Mouse (Mus musculus) erythroblast, adult 5-6 weeks (primary cell): ENCODE results near the gene Rsad2. TPM values are rescaled to one million over a fixed set of nuclear protein-coding genes. Genes with fewer than 3 reads are reported as not detected.

ENCODE experiments used
- ATAC-seq: replicated peaks from 2 replicates; pipeline ENCODE4 v1.8.0; 2016; ENCODE audit warnings: moderate number of reproducible peaks, mild to moderate bottlenecking, moderate TSS enrichment, inconsistent platforms; ENCODE audit not compliant: poor library complexity, low FRiP score, severe bottlenecking
- total RNA-seq, 2 experiments: library from RNA; stranded (forward) in 1 of 2; stranded (reverse) in 1 of 2; fragments of 150-400 nt in 1 of 2; fragments of 200-764, 138-1000 nt in 1 of 2; gene quantifications; 2 replicates each; pipeline versions ENCODE4 v1.2.3 to v1.2.4; 2015 to 2017; ENCODE audit warnings: low replicate concordance in 2 of 2

Gene Rsad2
- total RNA-seq, 2 experiments from 2014 or later, result 1,174 to 1,630 TPM

DNA sequence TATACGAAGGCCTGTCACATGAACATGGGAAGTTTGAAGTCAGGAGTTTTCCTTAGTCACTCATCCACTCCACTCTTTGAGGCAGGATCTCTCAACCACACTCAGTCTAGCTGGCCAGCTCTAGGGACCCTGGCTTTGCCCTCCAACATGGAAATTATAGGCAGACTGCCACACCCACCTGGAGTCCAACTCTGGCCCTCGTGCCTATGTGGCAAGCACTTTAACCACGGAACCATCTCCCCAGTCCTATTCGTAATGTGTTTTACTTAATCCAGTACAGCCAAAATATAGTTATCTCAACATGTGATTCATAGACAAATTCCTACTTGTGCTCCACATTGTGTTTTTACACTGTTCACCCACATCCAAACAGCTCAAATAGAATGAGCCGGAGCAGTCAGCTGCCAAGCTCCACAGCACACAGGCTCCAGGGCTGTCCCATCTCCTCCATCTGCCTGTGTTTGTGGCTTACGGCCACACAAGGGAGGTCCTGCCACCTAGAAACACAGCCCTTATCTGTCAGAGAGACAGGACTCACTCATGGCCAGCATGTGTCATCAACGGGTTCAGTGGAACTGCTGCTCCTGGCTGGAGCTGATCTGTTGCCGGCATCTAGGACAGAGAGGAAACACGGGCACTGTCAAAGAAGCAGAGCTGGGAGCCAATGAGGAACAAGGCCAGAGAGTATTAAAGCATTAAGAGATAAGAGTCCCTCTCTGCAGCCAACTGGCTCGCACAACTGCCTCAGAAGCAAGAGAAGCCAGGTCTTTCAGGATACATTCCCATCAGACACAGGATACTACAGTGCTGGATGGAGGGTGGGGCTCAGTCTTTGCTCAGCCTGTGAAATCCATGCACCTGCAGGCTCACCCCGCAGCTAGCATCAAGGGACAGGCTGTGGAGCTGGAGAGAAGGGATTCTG is 51.2 kb downstream of the Rsad2 start:
- ATAC-seq, result no peak

DNA sequence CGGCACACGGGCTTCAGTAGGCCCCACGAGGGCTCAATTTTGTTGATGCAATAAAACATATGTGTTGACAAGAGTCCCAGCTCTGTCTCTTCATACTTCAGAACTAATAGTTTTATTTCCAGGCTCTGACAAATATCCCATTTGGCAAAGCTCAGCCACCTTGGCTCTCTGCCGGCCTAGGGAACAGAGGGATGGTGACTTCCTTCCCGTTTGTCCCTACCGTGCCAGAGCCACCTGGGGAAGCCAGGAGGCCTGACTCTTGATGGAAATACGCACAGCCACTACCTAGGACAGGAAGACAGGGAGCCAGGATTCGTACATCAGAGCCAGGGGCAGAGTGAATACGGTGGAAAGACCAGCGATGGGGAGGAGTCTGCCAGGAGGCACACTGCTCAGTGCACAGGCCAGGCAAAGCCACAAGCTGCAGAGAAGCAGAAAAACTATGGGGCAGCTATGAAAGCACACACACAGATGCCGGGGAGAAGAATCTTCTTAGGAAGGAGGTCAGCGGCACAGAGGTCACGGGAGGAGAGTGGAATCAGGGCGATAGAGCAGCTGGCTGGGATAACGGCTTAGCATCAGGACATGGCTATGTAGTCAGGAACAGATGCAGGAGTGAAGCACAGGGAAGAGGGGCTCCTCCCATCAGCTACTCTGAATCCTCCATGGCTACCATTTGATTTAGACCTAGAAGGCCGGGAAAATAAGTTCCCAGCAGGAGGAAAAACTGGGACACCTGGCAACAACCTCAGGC is 52.7 kb downstream of the Rsad2 start:
- ATAC-seq, result no peak

DNA sequence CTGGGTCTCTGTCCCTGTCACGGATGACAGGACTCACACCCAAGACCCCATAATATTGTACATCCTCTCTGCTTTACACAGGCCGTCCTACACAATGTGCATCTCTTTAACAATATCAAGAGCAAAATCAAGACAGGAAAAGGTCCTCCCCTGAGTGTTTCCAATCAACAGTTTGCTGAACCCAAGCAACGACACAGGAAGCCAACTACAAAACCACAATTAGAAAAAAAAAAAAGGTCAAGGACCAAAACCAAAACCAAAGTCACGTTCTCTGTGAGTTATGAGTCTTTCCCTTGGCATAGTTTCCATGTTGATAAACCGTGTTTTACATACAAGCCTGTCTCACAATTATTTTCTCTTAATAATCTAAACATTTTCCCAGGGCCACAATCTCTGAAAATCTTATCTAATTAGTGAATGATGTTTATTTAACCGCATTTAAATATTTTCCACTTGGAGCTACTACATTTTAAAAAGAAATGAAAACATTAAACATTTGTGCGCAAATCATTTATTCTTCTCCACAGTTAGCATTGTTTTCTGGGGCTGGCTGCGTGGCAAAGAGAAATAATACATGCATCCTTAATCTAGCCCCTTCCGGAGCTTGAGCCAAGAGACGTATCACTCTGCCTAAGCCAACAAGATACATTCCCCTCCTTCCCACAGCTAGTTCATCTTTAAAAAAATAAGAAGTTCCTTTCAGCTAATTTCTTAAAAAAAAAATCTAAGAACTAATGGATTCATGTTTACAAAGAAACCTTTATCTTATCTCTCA is 54.4 kb downstream of the Rsad2 start:
- ATAC-seq, result no peak

DNA sequence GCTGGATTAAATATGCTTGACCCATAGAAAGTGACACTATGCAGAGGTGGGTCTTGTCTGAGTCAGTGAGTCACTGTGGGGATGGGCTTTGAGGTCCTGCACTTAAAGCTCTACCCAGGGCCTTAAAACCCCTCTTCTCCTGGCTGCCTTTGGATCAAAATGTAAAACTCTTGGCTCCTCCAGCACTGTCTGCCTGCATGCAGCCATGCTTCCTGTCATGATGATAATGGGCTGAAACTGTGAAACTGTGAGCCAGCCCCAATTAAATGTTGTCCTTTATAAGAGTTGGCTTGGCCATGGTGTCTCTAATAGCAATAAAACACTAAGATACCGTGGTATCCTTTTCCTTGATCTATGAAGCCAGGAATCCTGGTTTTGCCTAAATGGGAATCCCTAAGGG is 55.0 kb downstream of the Rsad2 start:
- no peak for ATAC-seq

DNA sequence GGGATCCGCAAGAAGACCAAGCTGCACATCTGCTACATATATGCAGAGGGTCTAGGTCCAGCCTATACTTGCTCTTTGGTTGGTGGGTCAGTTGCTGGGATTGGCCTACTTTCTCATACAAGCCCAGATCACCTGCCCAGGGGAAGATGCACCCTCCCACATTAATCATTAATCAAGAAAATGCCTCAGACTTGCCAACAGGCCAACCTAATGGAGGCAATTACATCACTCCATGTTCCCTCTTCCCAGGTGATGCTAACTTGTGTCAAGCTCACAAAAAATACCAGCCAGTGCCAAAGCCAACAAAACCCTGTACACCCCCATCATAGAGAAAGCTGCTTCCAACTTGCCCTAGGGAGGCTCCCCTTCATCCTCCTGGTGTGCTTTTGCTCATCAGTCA is 55.5 kb downstream of the Rsad2 start:
- ATAC-seq, result no peak

DNA sequence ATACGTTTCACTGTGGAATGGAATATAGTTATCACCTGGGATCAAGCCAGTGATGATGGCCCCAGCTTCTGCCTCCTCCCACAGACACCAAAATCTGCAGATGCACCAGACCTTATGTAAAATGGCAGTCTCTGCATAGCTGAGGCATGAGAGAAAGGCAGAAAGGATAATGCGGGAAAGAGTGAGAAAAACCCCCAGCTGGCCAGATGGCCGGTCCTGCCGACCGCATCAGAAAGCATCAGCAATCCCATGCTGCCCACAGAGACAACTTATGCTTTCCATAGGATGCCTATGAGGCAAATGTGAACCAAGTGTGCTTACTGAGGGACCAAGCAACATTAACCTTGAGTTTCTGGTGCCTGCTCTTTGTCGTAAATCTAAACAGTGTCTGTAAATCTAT is 56.9 kb downstream of the Rsad2 start:
- no peak for ATAC-seq

DNA sequence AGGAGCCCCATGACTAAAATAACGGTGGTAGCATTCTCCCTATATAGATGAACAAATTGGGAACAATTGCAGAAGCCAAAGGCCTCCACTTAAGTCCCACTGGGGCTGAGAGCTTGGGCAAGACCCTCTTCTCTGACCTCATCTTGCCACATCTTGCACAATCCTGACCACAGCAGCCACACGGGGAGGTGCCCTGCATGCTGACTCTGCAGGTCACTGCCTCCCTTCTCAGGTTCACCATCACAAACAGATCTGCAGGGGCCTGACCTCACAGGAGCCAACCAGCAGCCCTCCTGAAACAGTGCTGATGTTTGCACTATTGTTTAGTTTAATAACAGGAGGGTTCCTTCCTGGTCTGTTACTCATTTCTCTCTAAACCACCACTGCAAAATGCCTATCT is 57.7 kb downstream of the Rsad2 start:
- ATAC-seq, result no peak

DNA sequence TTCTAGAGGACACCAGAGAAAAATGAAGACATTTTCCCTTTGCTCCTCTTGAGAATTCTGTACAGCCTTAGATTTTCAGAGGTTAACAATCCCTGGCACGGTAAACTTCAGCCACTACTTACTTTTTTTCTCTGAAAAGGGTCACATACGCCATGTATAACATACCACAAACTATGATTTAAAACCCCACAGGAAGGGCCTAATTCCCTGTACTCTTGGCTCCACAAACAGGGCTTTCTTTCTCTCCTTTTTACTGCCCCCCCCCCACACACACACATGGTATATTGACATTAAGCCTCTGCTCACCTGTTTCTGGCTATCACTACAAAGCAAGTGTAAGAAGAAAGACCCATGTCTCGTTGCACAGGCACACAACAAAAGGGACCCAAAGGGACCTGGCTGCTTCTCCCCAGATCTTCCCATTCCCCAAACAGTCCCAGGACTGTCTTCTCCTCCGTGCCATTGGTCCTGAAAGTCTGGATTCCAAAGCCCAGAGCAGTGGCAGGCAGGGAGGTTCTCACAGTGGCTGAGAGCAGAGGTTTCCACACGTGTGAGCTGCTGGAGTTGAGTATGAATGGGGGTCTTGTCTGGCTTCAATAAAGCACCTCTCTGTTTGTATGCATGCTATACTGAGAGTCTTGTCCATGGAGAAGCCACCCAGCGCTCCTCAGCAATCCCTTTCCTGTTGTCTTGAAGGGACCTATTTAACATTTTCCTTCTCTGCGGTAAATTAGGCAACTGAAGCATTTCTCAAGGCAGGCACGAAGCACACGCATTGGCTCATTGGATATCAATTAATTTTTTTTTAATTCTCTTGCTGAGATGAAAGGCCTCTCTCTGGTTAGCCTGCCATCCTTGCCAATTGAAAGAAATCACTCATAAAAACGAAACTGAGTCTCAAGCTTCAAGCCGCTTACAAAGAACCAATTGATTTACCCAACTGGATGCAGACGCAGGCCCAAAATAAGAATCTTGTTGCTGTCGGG is 61.5 kb downstream of the Rsad2 start:
- no peak for ATAC-seq

DNA sequence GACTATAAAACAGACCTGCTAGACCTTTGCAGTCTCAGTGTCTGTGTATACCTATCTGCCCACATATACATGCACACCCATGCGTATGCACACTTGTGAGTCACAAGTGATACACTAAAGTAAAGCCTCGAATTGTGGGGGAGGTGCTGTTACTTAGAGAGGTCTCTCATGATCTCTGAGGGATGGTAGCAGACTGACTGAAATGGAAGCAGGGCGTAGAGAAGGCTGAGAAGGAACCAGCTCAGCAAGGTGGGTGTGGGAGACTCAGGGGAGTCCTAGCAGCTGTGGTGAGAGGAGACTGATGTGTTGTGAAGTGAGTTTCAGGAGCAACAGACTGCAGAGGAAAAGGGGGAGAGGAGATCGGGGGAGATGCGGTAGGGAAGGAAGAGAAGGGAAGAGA is 63.0 kb downstream of the Rsad2 start:
- no peak for ATAC-seq

Other genes with a start within 250 kb of the Rsad2 start
- gene Rnf144a, start 41.2 kb downstream of the Rsad2 start, total RNA-seq (2015; ENCODE audit: low replicate concordance), result 12.9 and 13.6 TPM in 2 replicates
- gene Rnf144a, start 41.2 kb downstream of the Rsad2 start, total RNA-seq (2017; ENCODE audit: low replicate concordance), result 6.8 and 8.5 TPM in 2 replicates
- gene Cmpk2, start 12.8 kb upstream of the Rsad2 start, total RNA-seq (2015; ENCODE audit: low replicate concordance), result 85.9 and 123 TPM in 2 replicates
- gene Cmpk2, start 12.8 kb upstream of the Rsad2 start, total RNA-seq (2017; ENCODE audit: low replicate concordance), result 86.0 and 87.0 TPM in 2 replicates